Mouse (Mus musculus) heart, adult 9 months (tissue): ENCODE measurements at regions not wholly inside any gene's neighbourhood (a gene's known extent, or its start where the extent isn't known, plus 50 kb on each side); places are given as distances from the start of the nearest gene placed in this dataset.
A peak's percentile ranks its signal among the peaks of the same experiment; 100 is the strongest.

Experiments
- DNase-seq, 2 experiments: peaks; one replicate each; pipeline ENCODE4 v3.0.0; 2022; ENCODE audit warnings: low spot score in 2 of 2

DNA sequence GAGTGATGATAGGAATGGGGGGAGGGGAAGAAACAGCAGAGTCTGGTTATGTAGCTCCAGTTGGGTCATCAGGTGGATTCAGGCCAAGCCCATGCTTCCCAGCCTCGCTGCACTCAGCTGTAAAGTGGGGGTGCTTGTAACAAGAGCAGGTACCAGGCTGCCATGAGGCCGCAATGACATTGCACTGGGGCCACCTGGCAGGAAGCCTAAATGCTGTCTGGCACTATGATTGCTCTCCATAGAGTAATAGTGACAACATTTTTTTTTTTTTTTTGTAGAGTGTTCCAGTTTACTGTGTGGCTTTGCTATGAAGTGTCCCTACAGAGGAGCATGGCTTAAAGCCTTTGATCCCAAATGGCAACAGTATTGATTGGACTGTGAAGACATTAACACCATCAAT is 171.9 kb upstream of the Prok2 start:
- DNase-seq: no peak

DNA sequence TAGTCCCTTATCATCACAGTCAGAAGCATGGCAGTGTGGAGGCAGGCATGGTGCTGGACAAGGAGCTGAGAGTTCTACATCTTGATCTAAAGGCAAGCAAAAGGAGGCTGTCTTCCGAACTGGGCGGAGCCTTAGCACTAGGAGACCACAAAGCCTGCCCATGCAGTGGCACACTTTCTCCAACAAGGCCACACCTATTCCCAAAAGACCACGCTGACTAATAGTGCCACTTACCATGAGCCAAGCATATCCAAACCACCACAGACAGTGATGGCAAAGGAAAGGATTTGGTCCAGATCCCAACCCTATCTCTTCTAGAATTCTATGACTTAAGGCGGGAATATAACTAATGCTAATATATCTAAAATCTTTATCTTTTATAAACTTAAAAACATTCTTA is 169.4 kb upstream of the Prok2 start:
- no peak for DNase-seq

DNA sequence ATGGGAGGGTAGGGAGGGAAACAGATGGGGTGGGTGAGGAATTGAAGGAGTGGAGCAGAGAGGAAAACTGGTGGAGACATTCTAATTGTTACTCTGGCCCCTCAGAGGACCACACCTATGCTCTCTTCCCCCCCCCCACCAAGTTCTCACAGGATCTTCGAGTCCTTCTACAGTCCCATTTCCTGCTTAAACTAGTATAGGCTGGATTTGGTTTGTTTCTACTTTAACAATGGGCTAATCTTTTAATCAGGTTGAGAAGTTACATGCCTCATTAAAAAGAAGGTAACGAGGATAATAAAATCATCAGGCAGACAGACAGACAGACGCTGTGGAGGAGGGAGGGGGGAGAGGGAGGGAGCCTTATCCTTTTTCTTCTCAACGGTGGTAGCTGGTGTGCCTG is 167.7 kb upstream of the Prok2 start:
- DNase-seq: no peak

DNA sequence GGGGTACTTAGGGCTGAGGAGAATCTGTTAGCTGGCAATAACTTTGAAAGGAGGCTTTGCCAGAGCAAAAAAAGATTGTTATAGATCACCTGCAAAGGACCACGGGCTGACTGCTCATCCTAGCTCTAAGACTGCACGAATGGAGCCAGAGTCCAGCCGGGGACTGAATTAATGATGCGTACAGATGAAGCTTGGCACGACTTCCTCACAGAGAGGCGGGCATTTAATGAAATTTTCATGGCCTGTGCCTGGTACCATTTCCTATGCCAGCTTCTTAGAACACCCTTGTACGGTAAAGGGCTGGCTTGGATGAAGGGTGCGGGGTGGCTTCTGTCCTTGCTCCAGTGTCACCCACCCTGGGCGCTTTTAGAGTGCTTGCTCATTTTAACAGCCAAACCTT is 166.0 kb upstream of the Prok2 start:
- DNase-seq: no peak

DNA sequence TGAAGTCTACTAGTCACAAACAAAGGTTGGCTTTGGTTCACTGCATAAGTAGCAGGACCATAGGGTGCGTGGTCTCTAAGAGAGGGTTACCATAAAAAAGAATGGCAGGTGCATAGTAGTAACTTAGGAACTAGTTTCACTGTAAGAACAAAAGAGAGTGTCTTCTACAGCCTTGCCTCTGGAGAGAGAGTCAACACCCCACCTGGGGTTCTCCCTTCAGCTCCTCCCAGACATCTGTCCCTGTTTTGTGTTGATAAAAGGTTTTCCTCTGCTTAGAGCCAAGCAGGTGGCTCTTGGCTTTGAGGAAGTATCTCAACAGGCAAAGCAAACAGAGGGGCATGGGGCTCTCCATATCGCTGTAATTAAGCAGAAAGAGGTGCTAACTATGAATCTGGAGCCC is 165.6 kb upstream of the Prok2 start:
- DNase-seq: no peak

DNA sequence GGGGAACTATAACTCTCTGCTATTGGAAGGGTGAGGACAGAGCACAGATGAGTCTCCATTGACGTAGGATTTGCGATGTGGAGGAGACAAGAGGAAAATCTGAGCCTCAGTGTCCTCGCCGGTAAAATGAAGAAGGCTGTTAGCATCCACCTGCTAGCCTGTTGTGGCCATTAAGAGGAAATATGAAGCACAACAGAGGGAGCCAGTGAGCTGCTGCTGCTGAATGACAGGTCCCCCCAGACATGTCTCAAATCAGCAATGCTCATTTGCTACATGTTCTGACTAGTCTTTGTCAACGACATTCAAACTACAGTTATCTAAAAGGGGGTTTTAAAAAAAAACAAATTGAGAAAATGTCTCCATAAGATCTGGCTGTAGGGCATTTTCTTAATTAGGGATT is 164.6 kb upstream of the Prok2 start:
- DNase-seq: no peak

DNA sequence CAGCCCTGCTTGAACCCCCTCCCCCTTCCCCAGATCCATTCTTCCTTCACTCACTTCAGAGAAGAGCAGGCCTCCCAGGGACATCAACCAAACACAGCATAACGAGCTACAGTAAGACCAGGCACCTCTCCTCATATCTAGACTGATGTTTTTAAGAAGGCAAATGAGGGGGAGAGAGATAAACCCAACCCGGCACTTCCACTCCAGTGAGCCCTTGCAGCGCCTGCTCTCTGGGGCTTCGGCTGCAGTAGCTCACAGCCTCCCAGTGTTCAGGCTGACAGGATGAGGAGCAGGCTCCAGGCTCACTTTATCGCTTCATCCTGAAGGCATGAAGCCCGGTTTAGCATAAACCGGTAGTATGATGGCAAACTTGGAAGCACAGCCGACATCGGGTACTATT is 162.9 kb upstream of the Prok2 start:
- DNase-seq: no peak

DNA sequence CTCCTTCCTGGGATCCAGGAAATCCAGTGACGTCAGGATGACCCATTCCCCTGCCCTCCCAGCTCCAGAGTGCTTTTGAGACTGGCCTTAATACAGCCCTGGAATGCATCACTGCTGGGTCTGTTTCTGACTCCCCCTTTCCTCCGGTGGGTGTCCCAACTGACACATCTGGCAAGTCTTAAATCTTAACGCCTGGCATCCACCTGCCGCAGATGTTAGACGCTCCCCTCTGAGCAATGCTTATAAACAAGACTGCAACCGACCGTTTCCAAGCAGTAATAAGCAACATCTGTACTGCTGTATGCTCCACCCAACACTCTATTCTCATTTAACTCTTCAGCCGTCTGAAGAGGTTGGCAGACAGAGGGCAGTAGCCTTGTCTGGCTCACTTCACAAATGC is 161.7 kb upstream of the Prok2 start:
- no peak for DNase-seq

DNA sequence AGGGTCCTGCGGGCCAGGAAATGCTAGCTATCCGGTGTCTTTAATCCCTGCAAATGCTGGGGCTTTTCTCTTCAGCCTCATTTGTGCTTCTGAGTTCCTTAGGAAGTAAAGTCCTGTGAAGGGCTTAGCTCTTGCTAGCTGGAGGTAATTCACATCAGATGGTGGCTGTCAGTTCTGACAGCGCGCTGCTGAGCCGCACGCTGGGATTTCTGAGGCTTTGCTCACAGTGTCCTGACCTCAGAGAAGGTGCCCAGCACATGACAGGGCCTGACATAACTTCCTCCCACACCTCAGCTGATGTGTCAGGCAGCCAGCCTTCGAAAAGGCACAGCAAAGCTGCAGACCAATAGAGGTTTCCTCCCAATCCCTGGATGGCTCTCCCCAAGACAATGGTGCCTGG is 158.6 kb upstream of the Prok2 start:
- no peak for DNase-seq

DNA sequence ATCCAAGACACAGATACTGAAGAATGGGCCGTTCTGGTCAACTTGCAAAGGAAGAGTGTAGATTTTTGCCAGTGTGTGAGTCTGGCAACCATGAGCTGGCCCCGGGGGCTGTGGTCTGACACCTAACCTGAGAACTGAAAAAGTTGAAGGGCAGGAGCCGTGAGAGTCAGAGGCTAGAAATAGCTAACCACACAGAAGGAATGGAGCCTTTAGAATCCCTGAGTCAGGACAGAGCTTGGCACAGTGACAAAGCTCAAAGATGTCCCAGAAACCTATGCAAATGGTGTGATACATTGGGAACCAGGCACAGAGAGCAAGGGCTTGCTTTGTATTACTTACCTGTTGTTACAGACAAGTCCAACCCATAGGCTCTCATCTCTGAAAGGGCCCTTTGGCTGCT is 157.9 kb upstream of the Prok2 start:
- no peak for DNase-seq

DNA sequence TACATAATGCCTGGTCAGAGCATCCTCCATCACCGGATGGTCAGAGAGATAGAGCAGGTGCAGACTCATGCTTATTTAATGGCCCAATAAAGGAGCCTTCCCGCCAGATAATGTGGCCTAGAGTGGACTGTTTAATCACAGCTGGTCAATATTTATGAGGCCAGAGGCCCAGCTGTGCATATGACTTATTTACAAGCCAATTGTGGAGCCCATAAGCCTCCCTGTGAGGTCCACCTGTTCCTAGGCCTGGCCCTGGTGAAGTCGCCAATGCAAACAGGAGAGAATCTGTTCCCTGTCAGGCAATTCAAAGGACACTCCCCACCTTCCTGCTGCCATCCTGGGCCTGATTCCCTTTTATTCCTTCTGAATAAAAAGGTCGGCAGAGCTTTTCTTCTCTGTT is 155.4 kb upstream of the Prok2 start:
- no peak for DNase-seq

DNA sequence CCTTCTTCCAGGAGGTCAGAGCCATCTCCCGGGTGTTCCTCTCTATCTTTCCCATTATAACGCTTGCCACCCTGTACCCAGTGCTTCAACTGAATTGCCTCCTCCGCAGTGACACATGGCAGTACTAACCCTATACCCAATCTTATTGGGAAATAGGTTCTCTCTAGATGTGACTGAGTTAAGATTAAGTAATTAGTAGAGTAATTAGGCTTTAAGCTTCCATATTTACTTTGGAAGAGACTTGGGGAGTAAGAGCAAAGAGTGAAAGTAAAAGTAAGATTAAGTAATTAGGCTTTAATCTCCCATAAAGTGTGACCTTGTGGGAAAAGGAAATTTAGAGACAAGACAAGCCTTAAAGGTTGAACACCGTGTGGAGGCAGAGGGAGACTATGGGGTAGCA is 148.7 kb upstream of the Prok2 start:
- DNase-seq: no peak

DNA sequence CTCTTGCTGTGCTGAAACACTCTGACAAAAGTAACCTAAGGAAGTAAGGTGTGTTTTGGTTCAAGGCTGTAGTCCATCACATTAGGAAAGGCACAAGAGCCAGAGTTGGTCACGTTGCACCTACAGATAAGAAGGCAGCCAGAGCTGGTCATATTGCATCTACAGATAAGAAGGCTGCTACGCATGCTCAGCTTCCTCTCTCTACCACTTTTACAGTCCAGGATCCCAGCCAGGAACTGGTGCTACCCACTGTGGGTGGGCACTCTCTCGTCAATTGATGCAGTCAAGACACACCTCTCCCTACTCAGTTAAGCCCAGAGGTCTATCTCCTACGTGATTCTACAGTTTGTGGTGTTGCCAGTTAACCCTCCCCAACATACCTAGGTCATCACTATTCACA is 147.8 kb upstream of the Prok2 start:
- DNase-seq: no peak

DNA sequence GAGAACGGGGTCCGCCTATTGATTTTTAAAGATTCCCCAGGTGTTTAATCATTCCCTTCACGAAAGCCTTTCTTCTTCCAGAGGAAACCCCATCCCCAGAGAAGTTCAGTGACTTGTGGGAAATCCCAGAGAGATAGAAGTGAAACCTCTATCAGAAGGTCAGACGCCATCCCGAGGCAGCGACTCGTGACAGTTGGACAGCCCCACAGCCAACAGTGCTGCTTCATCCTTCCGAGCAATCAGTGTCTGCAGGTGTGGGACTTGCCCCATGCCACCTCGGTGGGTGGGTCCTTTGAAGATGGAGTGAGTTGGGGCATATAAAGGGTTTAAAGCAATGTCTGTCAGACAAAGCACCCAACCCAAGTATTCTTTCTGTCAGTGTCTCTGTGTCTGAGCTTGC is 139.9 kb upstream of the Prok2 start:
- no peak for DNase-seq

DNA sequence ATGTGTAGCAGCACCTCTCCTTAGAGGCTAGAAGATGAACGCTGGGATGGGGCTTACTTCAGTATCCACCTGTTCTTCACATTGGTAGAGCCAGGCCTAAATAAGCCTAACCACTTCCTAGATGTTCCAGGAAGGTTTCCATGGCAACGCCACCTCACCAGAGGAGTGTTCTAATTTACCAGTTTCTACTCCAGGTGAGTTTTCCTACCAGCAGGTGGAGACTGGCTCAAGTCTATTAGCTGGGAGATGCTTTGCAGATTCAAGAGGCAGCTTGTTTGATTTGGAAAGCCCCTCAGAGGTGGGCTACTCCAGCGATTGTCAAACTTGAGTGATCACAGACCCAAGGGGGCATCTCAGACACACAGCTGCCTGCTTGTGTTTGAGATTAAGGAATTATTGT is 138.8 kb upstream of the Prok2 start:
- no peak for DNase-seq

DNA sequence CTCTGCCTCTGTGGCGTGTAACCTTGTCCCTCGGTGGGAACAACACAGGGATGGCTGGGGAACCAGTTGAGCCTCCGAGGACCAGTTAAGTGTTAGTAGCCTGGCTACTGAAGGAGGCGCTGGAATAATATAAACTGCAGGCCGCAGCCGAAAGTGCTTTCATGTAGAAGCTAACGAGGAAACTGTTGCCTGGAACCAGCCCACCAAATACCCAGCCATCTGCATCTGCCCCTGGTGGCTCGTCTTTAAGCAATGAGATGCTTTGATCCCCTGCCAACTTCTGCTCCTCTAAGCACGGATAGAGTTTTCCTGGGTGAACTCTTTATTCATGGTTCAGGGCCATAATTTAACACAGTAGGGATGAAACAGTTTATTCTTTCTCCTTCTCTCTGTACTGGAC is 137.2 kb upstream of the Prok2 start:
- DNase-seq: no peak

DNA sequence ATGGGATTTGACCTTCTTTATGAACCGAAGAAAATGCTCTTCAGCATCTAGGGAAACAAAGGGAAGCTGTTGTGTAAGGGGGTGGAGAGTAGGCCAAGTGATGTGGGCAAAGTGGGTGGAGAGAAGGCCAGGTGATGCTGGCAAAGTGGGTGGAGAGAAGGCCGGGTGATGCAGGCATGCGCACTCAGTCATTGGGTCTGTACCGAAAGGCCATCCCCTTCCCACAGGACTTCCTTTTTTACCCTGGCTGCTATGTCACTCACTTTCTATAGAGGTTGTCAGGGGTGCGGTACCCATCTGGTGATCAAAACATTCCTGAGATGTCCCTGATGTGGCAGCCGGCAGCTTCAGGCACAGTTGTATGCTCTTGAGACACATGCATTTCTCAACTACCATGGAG is 131.2 kb upstream of the Prok2 start:
- DNase-seq: no peak

DNA sequence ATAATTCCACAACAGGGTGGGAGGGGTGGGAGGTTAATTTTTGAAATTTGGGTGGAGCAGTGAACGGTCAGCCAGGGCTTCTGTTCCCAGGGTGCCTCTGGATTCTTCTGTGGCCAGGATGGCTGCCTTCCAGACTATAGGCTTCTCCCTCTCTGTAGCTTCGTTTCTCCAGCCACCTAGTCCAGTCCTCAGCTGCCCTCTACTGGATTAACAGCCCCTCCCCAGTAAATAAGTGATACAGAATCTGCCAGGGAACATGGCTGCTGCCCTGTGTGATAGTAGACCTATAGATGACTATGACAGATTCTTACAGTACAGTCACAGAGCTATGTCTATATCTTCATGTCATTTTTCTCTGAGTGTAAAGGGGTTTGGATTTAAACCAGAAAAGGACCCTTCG is 127.5 kb upstream of the Prok2 start:
- DNase-seq: no peak

DNA sequence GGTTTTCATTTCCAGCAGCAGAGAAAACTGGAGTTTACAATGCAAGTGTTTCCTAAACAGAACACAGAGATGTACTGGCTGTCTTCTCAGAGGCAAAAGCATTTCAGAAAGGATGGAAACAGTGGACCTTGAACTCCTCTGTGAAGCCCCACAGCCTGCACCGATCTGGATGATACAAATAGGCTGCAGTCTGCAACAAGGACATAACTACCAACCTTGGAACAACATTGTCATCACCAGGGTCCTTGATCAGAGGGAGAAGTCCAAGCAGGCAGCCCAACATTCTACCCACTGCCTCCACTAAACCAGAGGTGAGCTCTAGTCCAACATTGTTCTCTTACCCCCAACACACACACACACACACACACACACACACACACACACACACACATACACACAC is 124.5 kb upstream of the Prok2 start:
- DNase-seq: no peak

DNA sequence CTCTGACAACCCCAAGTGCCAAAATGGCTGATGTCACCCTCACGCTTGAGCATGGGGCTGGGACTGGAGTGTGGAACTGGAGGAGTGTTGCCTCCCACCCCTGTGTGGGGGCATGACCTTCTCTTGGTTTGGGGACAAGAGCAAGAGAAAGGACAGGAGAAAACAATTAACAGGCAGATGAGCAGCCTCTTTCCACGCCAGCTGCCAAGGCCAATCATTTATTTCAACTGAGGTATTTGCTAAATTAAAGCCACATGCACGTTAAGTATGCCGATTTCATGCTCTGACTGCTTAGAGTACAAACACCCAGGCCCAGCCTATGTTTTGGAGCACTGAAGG is 119.3 kb upstream of the Prok2 start:
- no peak for DNase-seq

DNA sequence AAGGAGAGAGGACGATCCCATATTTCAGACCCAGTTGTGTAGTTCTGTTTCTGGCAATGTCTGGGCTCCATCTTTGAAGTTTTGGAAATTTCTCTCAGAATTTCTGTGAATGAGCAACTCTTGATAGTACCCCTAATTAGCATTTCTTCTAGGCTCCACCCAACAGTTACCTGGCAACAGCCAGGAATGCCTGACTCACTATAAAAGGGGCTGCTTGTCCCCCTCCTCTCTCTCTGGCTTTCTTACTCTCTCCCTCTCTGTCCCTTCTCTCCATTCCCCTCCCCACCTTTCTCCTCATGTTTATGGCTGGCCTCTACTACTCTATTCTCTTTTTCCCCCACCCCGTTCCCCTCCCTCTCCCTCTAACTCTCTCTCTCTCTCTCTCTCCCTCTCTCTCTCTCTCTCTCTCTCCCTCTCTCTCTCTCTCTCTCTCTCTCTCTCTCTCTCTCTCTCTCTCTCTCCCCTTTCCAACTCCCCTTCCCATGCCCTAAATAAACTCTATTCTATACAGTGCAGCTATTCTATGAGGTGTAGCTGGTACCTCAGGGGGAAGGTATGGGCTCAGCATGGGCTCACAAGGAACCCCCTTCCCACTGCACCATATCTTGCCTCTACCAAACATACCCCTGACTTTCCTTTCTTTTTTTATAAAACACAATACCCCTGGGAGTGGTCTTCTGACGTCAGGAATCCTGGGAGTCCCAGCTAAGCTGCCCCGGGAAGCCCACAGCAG is 118.7 kb upstream of the Prok2 start:
- DNase-seq: no peak

DNA sequence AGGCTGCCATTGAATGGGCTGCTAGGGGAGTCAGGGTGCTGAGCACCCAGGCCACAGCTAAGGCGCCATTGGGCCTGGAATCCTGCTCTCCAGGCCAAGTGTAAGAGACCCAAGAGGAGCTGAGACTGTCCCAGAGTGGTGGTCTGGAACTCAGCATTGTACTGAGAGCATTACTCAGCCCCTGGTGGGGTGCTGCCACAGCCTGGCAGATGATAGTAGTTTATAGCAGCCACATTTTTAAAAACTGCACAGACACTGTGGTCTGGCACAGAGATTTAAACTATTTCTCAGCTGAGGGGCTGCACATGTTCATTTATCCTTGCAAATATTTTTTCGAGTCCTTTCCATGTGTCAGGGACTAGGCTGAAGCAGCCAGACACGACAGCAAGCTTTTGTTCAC is 117.3 kb upstream of the Prok2 start:
- no peak for DNase-seq

DNA sequence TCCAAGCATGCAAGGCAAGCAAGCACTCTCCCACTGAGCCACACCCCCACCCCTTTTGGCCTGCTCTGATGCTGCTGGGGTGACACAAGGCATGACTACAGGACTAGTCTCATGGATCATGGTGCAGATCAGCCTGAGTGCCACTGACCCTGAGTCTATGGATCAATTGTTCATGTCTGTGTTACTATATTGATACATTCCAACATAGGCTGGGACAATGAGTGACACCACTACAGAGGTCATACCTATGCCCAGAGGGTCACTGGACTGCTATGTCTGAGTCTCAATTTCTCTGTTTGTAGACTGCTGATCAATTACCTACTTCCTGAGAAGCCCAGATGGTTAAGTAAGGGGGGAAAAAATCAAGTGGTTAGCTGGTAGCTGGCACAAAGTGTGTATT is 116.5 kb upstream of the Prok2 start:
- DNase-seq: no peak

DNA sequence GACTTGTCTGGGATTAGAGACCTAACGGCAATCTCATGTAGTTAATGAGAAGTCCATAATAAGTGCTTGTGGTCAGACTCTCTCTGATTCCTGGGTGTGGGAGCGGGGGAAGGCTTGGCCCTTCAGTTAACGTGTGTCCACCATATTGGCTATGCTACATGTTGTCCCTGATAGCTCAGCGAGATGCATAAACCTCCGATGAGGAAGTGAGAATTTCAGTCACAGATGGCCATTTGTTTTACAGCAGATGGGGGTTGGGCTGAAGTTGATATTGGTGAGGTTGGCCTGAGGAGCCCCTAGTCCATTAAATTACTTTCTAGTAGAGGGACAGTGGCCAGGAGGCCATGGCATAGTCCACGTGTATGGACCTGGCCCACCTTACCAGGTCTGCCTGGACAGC is 114.6 kb upstream of the Prok2 start:
- DNase-seq: no peak

DNA sequence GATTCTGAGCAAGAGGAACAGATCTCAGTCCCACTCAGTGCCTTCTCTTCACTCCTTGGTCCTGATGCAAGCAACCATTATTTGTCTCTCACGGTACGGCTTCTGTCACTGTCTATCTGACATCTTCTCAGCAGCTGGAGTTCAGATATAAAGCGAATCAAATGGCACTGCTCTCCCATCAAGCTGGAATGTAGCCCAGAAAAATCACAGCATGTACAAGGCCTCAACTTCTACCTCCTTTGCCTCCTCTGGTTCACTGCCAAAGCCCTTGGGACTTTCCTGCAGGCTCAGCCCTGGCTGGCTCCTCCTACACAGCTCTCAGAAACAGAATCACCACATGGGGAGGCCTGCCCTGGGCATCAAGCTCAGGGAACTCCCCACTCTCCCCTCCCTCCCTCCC is 107.1 kb upstream of the Prok2 start:
- DNase-seq: peak; percentile 15
